Mouse (Mus musculus) urinary bladder, adult 2 months (tissue): Measurements from ENCODE around the gene Mrps33. TPM values are rescaled to one million over a fixed set of nuclear protein-coding genes. Genes with fewer than 3 reads are reported as not detected.
A peak's percentile ranks its signal among the peaks of the same experiment; 100 is the strongest.

Experiments
- DNase-seq: peaks from one replicate; pipeline ENCODE4 v3.0.0; 2022; ENCODE audit warnings: low spot score
- polyA plus RNA-seq: library from polyadenylated mRNA; depleted of rRNA; stranded (reverse); fragments of >200 nt; gene quantifications from 2 replicates; pipeline ENCODE4 v1.2.3, GENCODE M21; 2012; rRNA removed

Gene Mrps33
- polyA plus RNA-seq, 1 experiment = 195 TPM

DNA sequence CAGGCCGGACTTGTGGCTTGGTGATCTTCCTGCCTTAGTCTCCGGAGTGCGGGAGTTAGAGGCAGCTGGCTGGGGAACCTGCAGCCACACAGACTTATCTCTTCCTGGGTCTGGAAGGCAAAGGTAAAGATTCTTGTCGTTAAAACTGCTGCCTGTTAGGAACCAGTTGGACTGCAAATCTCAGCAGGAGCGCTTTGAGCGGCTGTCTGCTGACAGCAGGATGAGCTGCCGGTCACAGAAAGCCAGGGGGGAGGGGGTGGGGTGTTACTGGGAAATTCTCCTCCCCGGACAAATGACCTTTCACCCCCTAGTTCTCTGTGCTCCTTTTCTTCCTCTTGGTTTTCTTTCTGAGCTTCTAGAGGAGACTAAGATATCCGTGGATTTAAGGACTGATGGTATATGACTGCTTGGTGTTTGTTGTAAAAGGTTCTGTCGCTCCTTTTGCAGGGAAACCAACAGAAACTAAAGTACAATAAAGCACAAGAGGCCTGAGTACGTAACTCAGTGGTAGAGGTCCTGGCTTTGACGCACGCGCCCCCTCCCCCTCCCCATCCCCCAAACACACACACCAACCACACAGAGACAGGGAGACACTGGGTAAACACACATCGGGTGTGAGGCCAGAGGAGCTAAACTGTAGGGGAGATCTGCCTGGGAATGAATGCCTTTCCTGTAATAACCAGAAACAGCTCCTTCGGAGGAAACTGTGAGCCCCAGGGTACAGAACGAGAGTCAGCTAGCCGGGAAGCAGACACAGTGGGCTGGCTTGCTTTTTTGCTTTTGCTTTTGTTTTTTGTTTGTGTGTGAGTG is 29.7 kb downstream of the Mrps33 start:
- peak; percentile 30 for DNase-seq

DNA sequence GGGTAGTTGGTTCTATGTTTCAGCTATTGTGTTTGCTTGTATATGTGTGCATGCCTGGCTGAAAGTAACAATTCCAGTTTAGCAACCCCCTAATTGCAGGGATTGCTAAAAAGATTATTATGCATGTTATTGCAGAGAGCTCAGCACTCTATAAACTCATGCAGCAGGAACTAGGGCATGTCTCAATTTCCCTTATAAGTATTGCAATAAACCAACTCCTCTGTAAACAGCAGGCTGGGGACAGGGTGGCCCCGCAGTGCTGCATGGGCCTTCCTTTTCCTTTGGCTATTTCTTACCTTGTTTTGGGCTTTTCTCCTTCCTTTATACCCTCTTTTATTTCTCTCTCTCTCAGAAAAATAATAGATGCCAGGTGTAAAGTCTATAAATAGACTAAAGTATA is 32.3 kb downstream of the Mrps33 start:
- no peak for DNase-seq

DNA sequence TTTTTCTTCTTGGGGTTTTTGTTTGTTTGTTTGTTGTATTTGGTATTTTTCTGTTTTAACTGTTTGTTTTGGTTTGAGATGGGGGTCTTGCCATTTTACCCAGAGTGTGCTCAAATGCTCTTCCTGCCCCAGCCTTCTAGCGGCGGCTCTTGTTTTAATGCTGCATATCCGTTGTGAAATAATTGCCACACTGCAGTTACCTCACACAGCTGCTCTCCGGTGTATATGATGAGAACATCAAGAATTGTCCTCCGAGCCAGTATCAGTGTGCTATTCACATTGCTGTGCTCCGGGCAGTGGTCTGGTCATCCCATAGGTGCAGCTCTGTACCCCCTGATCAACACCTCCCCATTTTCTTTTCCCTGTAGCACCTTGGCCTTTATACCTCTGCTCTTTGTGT is 34.5 kb downstream of the Mrps33 start:
- DNase-seq = no peak

DNA sequence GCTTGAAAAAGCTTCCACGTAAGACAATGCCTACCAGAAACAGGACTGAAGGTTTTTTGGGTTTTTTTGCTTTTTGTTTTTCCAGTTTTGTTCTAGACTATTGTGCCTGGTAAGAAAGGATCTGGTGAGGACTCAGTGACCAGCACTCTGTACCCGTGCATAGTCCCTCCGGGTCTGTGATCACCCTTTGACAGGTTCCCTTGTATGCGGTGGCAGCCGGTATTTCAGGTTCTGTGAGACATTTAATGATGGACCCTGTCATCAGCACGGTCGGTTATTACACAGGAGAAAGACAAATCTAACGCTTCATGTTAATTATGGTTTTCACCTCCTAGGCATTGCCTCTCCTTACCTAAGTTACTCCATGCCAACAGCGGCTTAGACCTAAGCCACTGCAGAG is 35.8 kb downstream of the Mrps33 start:
- DNase-seq = no peak

DNA sequence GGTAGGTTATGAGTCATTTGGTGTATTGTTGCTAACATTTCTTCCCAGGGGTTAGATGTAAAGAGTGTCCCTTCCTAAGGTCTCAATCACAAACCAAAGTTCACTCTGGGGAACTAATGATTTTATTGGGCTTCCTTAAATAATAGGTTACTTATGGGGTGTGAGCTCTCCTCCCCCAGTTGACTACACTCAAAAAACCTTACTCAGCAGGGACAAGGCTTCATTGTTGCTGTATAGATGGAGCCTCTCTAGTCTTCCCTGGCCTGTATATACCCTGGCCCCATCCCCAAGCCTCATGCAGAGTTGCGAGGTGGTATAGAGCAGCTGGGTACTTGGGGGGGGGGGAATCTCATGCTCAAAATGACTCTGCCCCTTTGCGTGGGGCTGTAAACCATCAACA is 53.6 kb downstream of the Mrps33 start:
- no peak for DNase-seq

Other genes with a start within 250 kb of the Mrps33 start
- 19.4 and 21.9 TPM in 2 replicates for gene Adck2, start 237.1 kb downstream of the Mrps33 start, polyA plus RNA-seq
- 1.2 and 1.9 TPM in 2 replicates for gene Gm42420, start 225.2 kb downstream of the Mrps33 start, polyA plus RNA-seq
- gene Ndufb2, start 218.4 kb downstream of the Mrps33 start, polyA plus RNA-seq = 141 and 189 TPM in 2 replicates
- 22.1 and 24.6 TPM in 2 replicates for gene Braf, start 85.5 kb downstream of the Mrps33 start, polyA plus RNA-seq
- 0.70 and 1.1 TPM in 2 replicates for gene Tmem178b, start 62.3 kb upstream of the Mrps33 start, polyA plus RNA-seq